Mouse (Mus musculus) bone marrow macrophage, adult 2 months (primary cell): Measurements from ENCODE around the gene Sptlc2. TPM values are rescaled to one million over a fixed set of nuclear protein-coding genes. Genes with fewer than 3 reads are reported as not detected.

ENCODE experiments used
- H3K27ac ChIP-seq: 2 replicates; pipeline ENCODE4 v1.5.1; 2012; ENCODE audit warnings: low read depth, low read length; ENCODE audit not compliant: insufficient read depth
- H3K4me1 ChIP-seq: 2 replicates; pipeline ENCODE4 v1.6.1; 2012; ENCODE audit warnings: low read length; ENCODE audit not compliant: control insufficient read depth, insufficient read depth
- H3K4me3 ChIP-seq: 2 replicates; pipeline ENCODE4 v1.5.1; 2012; ENCODE audit warnings: mild to moderate bottlenecking, low read length, moderate library complexity; ENCODE audit not compliant: insufficient read depth
- CTCF ChIP-seq: IDR thresholded peaks from 2 replicates; pipeline ENCODE4 v1.5.1; 2012; ENCODE audit warnings: low read depth, mild to moderate bottlenecking, low read length, moderate library complexity
- POLR2A ChIP-seq: IDR thresholded peaks from 2 replicates; pipeline ENCODE4 v1.6.1; 2012; ENCODE audit warnings: mild to moderate bottlenecking, low read depth, low read length, borderline replicate concordance
- polyA plus RNA-seq: library from polyadenylated mRNA; stranded (reverse); fragments of >200 nt; gene quantifications from 2 replicates; pipeline ENCODE4 v1.2.4, GENCODE M21; 2012; ENCODE audit not compliant: missing spikeins, insufficient read depth, insufficient read length

The Sptlc2 gene
- polyA plus RNA-seq, 1 experiment, result 139 TPM

- TF ChIP-seq CTCF (no peak), POLR2A (peak; percentile 25; the same call in 1 of the 2 replicates)
- peaks cover 25% of the 10 kb centered on the region for H3K4me1 ChIP-seq
- peak within 1 kb of the TSS; percentile 89 for H3K27ac ChIP-seq
Observed at GRCm38 (mm10) chr12:87266108-87266826, 121.9 kb downstream of the Sptlc2 start, which contains the start of the genes Vipas39 and Ahsa1. Gene Vipas39, minus strand, starts transcription at chr12:87266256. Gene Ahsa1, plus strand, starts transcription at chr12:87266479.

DNA sequence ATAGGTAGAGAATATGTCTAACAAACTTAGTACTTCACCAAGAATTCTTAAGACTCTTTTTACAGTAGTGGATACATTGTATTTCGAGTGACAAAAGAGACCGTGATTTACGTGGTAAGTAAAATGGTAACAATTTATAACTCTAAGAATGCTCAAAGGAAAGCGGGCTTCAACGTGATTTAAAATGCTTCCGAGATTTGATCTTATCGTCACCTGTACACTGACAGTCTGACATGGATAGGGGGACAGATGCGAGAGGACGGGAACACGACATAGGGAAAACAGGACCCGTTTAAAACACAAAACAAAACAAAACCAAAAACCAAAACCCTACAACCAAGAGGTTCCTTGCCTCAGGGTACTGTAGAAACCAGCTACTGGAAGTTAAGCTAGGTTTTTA lies 122.7 kb downstream of the Sptlc2 start:
- Histone ChIP-seq H3K4me1 (peaks cover 31% of the 10 kb centered on the region), H3K4me3 (peak overlapping the region; percentile 90), H3K27ac (peak overlapping the region; percentile 80)
- no peak for TF ChIP-seq POLR2A
- no peak for TF ChIP-seq CTCF

More at GRCm38 (mm10) chr12:87266108-87266826, 121.9 kb downstream of the Sptlc2 start, which contains the start of the genes Vipas39 and Ahsa1:
- H3K4me3 ChIP-seq, result peak within 1 kb of the TSS; percentile 90

- TF ChIP-seq CTCF (no peak), POLR2A (no peak)
- H3K4me3 ChIP-seq, result no peak overlapping the region
- H3K27ac ChIP-seq, result peak overlapping the region; percentile 69
- H3K4me1 ChIP-seq, result peaks cover 36% of the 10 kb centered on the region
Observed at GRCm38 (mm10) chr12:87260562-87260961, 127.6 kb downstream of the Sptlc2 start.

DNA sequence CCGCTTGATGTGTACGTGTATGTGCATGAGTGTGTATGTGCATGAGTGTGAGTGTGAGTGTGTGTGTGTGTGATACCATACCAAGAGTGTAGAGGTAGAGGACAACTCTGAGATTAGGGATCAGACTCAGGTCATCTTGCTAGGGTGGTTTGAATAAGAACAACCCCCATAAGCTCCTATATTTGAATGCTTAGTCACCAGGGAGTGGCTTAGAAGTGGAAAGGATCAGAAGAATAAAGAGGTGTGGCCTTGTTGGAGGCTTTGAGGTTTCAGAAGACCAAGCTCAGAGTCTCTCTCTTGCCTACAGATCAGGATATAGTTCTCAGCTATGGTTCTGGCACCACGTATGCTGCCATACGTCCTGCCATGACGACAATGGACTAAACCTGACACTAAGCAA lies 131.5 kb downstream of the Sptlc2 start:
- H3K4me1 ChIP-seq, result peaks cover 20% of the 10 kb centered on the region
- no peak overlapping the region for H3K4me3 ChIP-seq
- no peak overlapping the region for H3K27ac ChIP-seq
- TF ChIP-seq CTCF, result no peak
- no peak for TF ChIP-seq POLR2A

Other genes starting within 250 kb of the Sptlc2 start
- gene Gstz1, start 241.2 kb downstream of the Sptlc2 start, polyA plus RNA-seq, result 17.5 and 20.0 TPM in 2 replicates
- gene Pomt2, start 240.4 kb downstream of the Sptlc2 start, polyA plus RNA-seq, result 6.0 and 6.1 TPM in 2 replicates
- gene Samd15, start 188.6 kb downstream of the Sptlc2 start, polyA plus RNA-seq, result 1.3 TPM in 1 of 2 replicates, not detected in the other
- gene Tmed8, start 187.9 kb downstream of the Sptlc2 start, polyA plus RNA-seq, result 8.9 and 9.7 TPM in 2 replicates
- 1.0 TPM in 1 of 2 replicates, not detected in the other for gene Noxred1, start 149.6 kb downstream of the Sptlc2 start, polyA plus RNA-seq
- 87.0 and 97.7 TPM in 2 replicates for gene Vipas39, start 122.1 kb downstream of the Sptlc2 start, polyA plus RNA-seq
- 117 and 124 TPM in 2 replicates for gene Ahsa1, start 121.9 kb downstream of the Sptlc2 start, polyA plus RNA-seq
- not detected in 2 replicates for gene Ism2, start 88.7 kb downstream of the Sptlc2 start, polyA plus RNA-seq
- 150 and 162 TPM in 2 replicates for gene Slirp, start 55.5 kb upstream of the Sptlc2 start, polyA plus RNA-seq
- 11.2 and 14.3 TPM in 2 replicates for gene Alkbh1, start 55.7 kb upstream of the Sptlc2 start, polyA plus RNA-seq
- 83.4 and 83.5 TPM in 2 replicates for gene Snw1, start 83.9 kb upstream of the Sptlc2 start, polyA plus RNA-seq
- not detected in 2 replicates for gene Gm5788, start 106.4 kb upstream of the Sptlc2 start, polyA plus RNA-seq
- not detected in 2 replicates for gene Gm8300, start 126.0 kb upstream of the Sptlc2 start, polyA plus RNA-seq
- not detected in 2 replicates for gene Oog1, start 214.3 kb upstream of the Sptlc2 start, polyA plus RNA-seq
- not detected in 2 replicates for gene Gm4027, start 230.5 kb upstream of the Sptlc2 start, polyA plus RNA-seq